ENCODE assay signal across 10 mouse cellular contexts in the genomic region with DNA sequence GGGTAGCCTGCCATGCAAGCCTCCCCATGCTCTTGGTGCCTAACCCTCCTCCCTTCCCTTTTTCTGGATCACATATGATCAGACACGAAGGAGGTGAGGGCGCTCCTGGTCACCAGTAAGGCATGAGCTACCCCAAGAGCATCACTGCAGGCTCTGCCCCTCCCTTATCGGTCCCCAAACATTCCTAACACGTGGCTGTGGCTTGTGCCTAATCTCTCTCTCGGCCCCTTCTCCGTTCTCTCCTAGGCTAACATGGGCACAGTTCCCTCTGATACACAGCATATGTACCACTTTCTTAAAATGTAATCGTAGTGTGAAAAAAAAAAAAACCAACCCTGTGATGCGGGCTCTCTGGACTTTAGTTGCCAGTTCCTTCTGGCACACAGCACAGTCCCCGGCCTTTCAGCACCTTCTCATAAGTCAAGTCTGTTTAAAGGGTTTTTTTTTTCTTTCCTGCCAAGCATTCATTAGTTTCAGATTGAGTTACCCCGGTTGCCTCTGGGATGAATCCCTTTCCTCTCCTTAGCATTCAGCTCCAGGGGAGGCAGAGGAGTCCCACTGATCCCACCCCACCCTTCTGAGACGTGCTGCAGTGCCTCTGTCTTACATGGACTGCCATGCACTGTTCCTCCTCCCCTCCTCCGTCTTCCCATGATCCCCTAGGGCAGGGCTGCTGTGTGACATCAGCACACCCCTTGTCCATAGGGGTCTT. TPM values are rescaled to one million over a fixed set of nuclear protein-coding genes. Genes with fewer than 3 reads are reported as not detected.
DNase-seq lines count a peak whose midpoint lies in the region; ATAC-seq and TF ChIP-seq lines count a peak whose summit lies in the region.
"Had no signal": no experiment of that assay in that cellular context is flagged by ENCODE, and none has a peak within 500 bp of the region (broad histone marks: within the 10 kb centered on the region; RNA-seq: fewer than 3 reads in every experiment).

No protein-coding gene starts in this region.

- H3K4me1 ChIP-seq in heart, embryonic 11.5 days (ENCODE audit: control insufficient read depth, insufficient read depth, low read length) = peaks cover 39% of the 10 kb centered on the region
- H3K4me1 ChIP-seq in hindbrain, embryonic 11.5 days (replicated peaks; ENCODE audit: control insufficient read depth, insufficient read depth, low read length) = peaks cover 12% of the 10 kb centered on the region
- peaks cover 16 to 28% of the 10 kb centered on the region in 2 experiments for H3K4me1 ChIP-seq in liver, embryonic 14.5 days (replicated peaks; ENCODE audit: control insufficient read depth in 2 of 2, insufficient read depth in 2 of 2, low read length in 1 of 2)

- H3K9me3 ChIP-seq in heart, embryonic 11.5 days (replicated peaks; ENCODE audit: control insufficient read depth, low read length) = no peaks in the 10 kb centered on the region
- no peaks in the 10 kb centered on the region for H3K9me3 ChIP-seq in hindbrain, embryonic 11.5 days (ENCODE audit: control insufficient read depth, low read length)
- no peaks in the 10 kb centered on the region for H3K9me3 ChIP-seq in liver, embryonic 14.5 days (ENCODE audit: control insufficient read depth, low read length)

- ATAC-seq in heart, embryonic 11.5 days (replicated peaks; ENCODE audit: insufficient number of reproducible peaks, low FRiP score, low TSS enrichment) = peak; percentile 83
- ATAC-seq in hindbrain, embryonic 11.5 days (ENCODE audit: low FRiP score) = peak; percentile 37; the same call in 1 of the 2 replicates
- peak; percentile 98 for ATAC-seq in liver, embryonic 14.5 days (ENCODE audit: insufficient read depth)

- H3K27ac ChIP-seq in heart, embryonic 11.5 days (ENCODE audit: low read depth, low read length) = peak overlapping the region; percentile 12; the same call in 1 of the 2 replicates
- no peak overlapping the region for H3K27ac ChIP-seq in hindbrain, embryonic 11.5 days (ENCODE audit: low read depth, low read length)
- H3K27ac ChIP-seq in liver, embryonic 14.5 days = peak overlapping the region; percentile 38

- no peak for DNase-seq in heart, adult 11 months
- peak; percentile 47 for DNase-seq in adipocyte (ENCODE audit: low spot score)
- DNase-seq in hindbrain, embryonic 11.5 days (ENCODE audit: low spot score) = no peak
- peak in 2 of 3 experiments; percentile 57 to 68 for DNase-seq in liver, embryonic 14.5 days (ENCODE audit: low read depth in 3 of 3, low spot score in 3 of 3)
- DNase-seq in right cerebral cortex, postnatal 4 days = no peak
- DNase-seq in cerebellum, postnatal 14 days = no peak
- DNase-seq in cerebellum, adult 11 months = no peak
- DNase-seq: gastrocnemius, postnatal 25 days; midbrain, embryonic 14.5 days had no signal

- H3K4me2 ChIP-seq in heart, embryonic 11.5 days = peak overlapping the region; percentile 29
- no peak overlapping the region for H3K4me2 ChIP-seq in hindbrain, embryonic 11.5 days (replicated peaks; ENCODE audit: low read depth, low read length)
- peak overlapping the region; percentile 57 for H3K4me2 ChIP-seq in liver, embryonic 14.5 days (ENCODE audit: low read depth)

- no peak overlapping the region for H3K4me3 ChIP-seq in heart, embryonic 11.5 days (ENCODE audit: low read depth, low read length)
- no peak overlapping the region for H3K4me3 ChIP-seq in hindbrain, embryonic 11.5 days (ENCODE audit: low read depth, low read length)
- no peak overlapping the region for H3K4me3 ChIP-seq in liver, embryonic 14.5 days (ENCODE audit: insufficient read depth in 1 of 2, low read depth in 2 of 2, low read length in 2 of 2)

- peak overlapping the region; percentile 12; the same call in 1 of the 2 replicates for H3K9ac ChIP-seq in heart, embryonic 11.5 days (ENCODE audit: low read depth, low read length)
- no peak overlapping the region for H3K9ac ChIP-seq in hindbrain, embryonic 11.5 days (ENCODE audit: low read depth, low read length)
- H3K9ac ChIP-seq in liver, embryonic 14.5 days (replicated peaks) = 0 out of 2 replicates have a peak overlapping the region, but pooled peaks have one; percentile 21

- TF ChIP-seq EP300 in liver, embryonic 14.5 days (IDR thresholded peaks at IDR 0.05; ENCODE audit: low read depth) = peak; percentile 83

- no peaks in the 10 kb centered on the region for H3K27me3 ChIP-seq in heart, embryonic 11.5 days (ENCODE audit: control insufficient read depth, insufficient read depth, low read length)
- H3K27me3 ChIP-seq in hindbrain, embryonic 11.5 days (ENCODE audit: control insufficient read depth, insufficient read depth, low read length) = no peaks in the 10 kb centered on the region
- H3K27me3 ChIP-seq in liver, embryonic 14.5 days (ENCODE audit: control insufficient read depth, insufficient read depth, low read length) = no peaks in the 10 kb centered on the region

- 0 out of 2 replicates have a peak, but pooled peaks have one; percentile 17 for TF ChIP-seq CTCF in liver, embryonic 14.5 days (IDR thresholded peaks at IDR 0.05; ENCODE audit: low read depth)

- WGBS in heart, embryonic 11.5 days (ENCODE audit: insufficient replicate concordance) = 18% methylated on average over 12 of the region's 12 CpGs
- 31% methylated on average over 12 of the region's 12 CpGs for WGBS in hindbrain, embryonic 11.5 days
- WGBS in liver, embryonic 14.5 days (ENCODE audit: insufficient replicate concordance) = 34% methylated on average over 12 of the region's 12 CpGs

- no peaks in the 10 kb centered on the region for H3K36me3 ChIP-seq in heart, embryonic 11.5 days (ENCODE audit: control insufficient read depth, insufficient read depth, low read length)
- H3K36me3 ChIP-seq in hindbrain, embryonic 11.5 days (ENCODE audit: control insufficient read depth, insufficient read depth, low read length) = no peaks in the 10 kb centered on the region
- no peaks in the 10 kb centered on the region for H3K36me3 ChIP-seq in liver, embryonic 14.5 days (replicated peaks; ENCODE audit: control insufficient read depth, insufficient read depth, low read depth)

RNA-seq across cellular contexts. Expression of a gene that starts 19.2 kb away (rescaled TPM):
- polyA plus RNA-seq in heart, embryonic 11.5 days (2014; fragmentation: Nextera tagmentation; extraction: Ambion mirVana) = 11.9 and 13.5 TPM in 2 replicates
- 12.1 and 13.9 TPM in 2 replicates for polyA plus RNA-seq in hindbrain, embryonic 11.5 days (2014; fragmentation: Nextera tagmentation; extraction: Ambion mirVana)
- 22.1 and 24.6 TPM in 2 replicates for polyA plus RNA-seq in liver, embryonic 14.5 days (2012; rRNA removed)
- 13.6 and 14.1 TPM in 2 replicates for polyA plus RNA-seq in liver, embryonic 14.5 days (2014; fragmentation: Nextera tagmentation; extraction: Ambion mirVana)

Comparison
In these comparisons a context has a peak if more than half of its experiments do, and no peak if none do; other contexts are left out.
1. ATAC-seq: peak in every context shown above with its lines; median percentile 98 in liver, embryonic 14.5 days; 83 in heart, embryonic 11.5 days; 37 in hindbrain, embryonic 11.5 days.
2. DNase-seq: peak in adipocyte (single experiment) and liver, embryonic 14.5 days (2 of 3); none in heart, adult 11 months (single experiment), hindbrain, embryonic 11.5 days (single experiment), right cerebral cortex, postnatal 4 days (single experiment), cerebellum, postnatal 14 days (0 of 2) and cerebellum, adult 11 months (single experiment).